Mouse (Mus musculus) midbrain, embryonic 11.5 days (tissue): ENCODE data around the gene Atp6ap2. TPM values are rescaled to one million over a fixed set of nuclear protein-coding genes. Genes with fewer than 3 reads are reported as not detected.
"Not testable (repeated sequence)": the region's sequence is repeated elsewhere in the genome, so short reads cannot be mapped to it uniquely, and the experiment has no call there.

Experiments used
- ATAC-seq: fragments of 200-750 bp; cut with Nextera tagmentation; 2 replicates; pipeline ENCODE4 v1.8.0; 2017; ENCODE audit warnings: moderate TSS enrichment, moderate library complexity; ENCODE audit not compliant: low FRiP score
- DNase-seq: peaks from one replicate; pipeline ENCODE4 v3.0.0; 2015; ENCODE audit warnings: low spot score; ENCODE audit errors: missing footprints
- H3K27ac ChIP-seq: fragments of 300-500 bp; sonication (generic); 2 replicates; pipeline ENCODE4 v1.5.1; 2014; ENCODE audit warnings: low read depth, low read length
- H3K27me3 ChIP-seq: fragments of 300-500 bp; sonication (generic); 2 replicates; pipeline ENCODE4 v1.6.1; 2014; ENCODE audit warnings: mild to moderate bottlenecking, low read length, moderate library complexity, mixed read lengths; ENCODE audit not compliant: control insufficient read depth, insufficient read depth
- H3K36me3 ChIP-seq: fragments of 300-500 bp; sonication (generic); 2 replicates; pipeline ENCODE4 v1.6.1; 2014; ENCODE audit warnings: mild to moderate bottlenecking, low read length, moderate library complexity, mixed read lengths; ENCODE audit not compliant: control insufficient read depth, insufficient read depth
- H3K4me1 ChIP-seq: fragments of 300-500 bp; sonication (generic); 2 replicates; pipeline ENCODE4 v1.6.1; 2014; ENCODE audit warnings: low read length; ENCODE audit not compliant: control insufficient read depth, insufficient read depth
- H3K4me2 ChIP-seq: fragments of 300-500 bp; sonication (generic); 2 replicates; pipeline ENCODE4 v1.6.1; 2014; ENCODE audit warnings: mild to moderate bottlenecking, moderate library complexity
- H3K4me3 ChIP-seq: fragments of 300-500 bp; sonication (generic); 2 replicates; pipeline ENCODE4 v1.5.1; 2014; ENCODE audit warnings: low read depth, low read length
- H3K9ac ChIP-seq: fragments of 300-500 bp; sonication (generic); 2 replicates; pipeline ENCODE4 v1.6.1; 2014; ENCODE audit warnings: low read length
- H3K9me3 ChIP-seq: fragments of 300-500 bp; sonication (generic); 2 replicates; pipeline ENCODE4 v1.6.1; 2016; ENCODE audit warnings: low read length; ENCODE audit not compliant: control insufficient read depth
- WGBS: fragments of 180-500 bp; shearing (Covaris S2); extraction: QIAGEN DNeasy Blood & Tissue Kit; methylation state at CpG from one replicate; pipeline ENCODE4 v1.1.7; 2014; 5-methylcytosine and 5-hydroxymethylcytosine counted together
- polyA plus RNA-seq: library from polyadenylated mRNA; unstranded; fragments of >200 nt; fragmentation: Nextera tagmentation; extraction: Ambion mirVana; gene quantifications from 2 replicates; pipeline ENCODE4 v1.2.1, GENCODE M21; 2014

Gene Atp6ap2
- polyA plus RNA-seq, 1 experiment from 2014 or later: 98.7 TPM

GRCm38 (mm10) chrX:12592011-12592410 lies 4.4 kb downstream of the Atp6ap2 start:
- Histone ChIP-seq H3K27me3 (no peaks in the 10 kb centered on the region; the same call in 1 of the 2 replicates), H3K9ac (no peak overlapping the region), H3K9me3 (no peaks in the 10 kb centered on the region), H3K4me1 (no peaks in the 10 kb centered on the region), H3K36me3 (no peaks in the 10 kb centered on the region), H3K4me2 (no peak overlapping the region), H3K27ac (no peak overlapping the region), H3K4me3 (no peak overlapping the region)
- DNase-seq (no peak), ATAC-seq (no peak)
- WGBS: 82% methylated on average over 5 of the region's 5 CpGs

GRCm38 (mm10) chrX:12593824-12594223 lies 6.2 kb downstream of the Atp6ap2 start:
- no peaks in the 10 kb centered on the region for H3K36me3 ChIP-seq
- H3K27me3 ChIP-seq: no peaks in the 10 kb centered on the region; the same call in 1 of the 2 replicates
- H3K27ac ChIP-seq: no peak overlapping the region
- ATAC-seq: no peak
- no peak overlapping the region for H3K4me3 ChIP-seq
- DNase-seq: no peak
- WGBS: 86% methylated on average over 5 of the region's 5 CpGs
- no peaks in the 10 kb centered on the region for H3K9me3 ChIP-seq
- H3K9ac ChIP-seq: no peak overlapping the region
- H3K4me2 ChIP-seq: no peak overlapping the region
- no peaks in the 10 kb centered on the region for H3K4me1 ChIP-seq

- not testable (repeated sequence) for H3K9me3 ChIP-seq, H3K27me3 ChIP-seq, H3K4me2 ChIP-seq, H3K27ac ChIP-seq, H3K9ac ChIP-seq, H3K4me3 ChIP-seq, DNase-seq, H3K4me1 ChIP-seq, ATAC-seq, H3K36me3 ChIP-seq
Measured at GRCm38 (mm10) chrX:12610541-12610940, 22.9 kb downstream of the Atp6ap2 start.

GRCm38 (mm10) chrX:12611211-12611610 lies 23.6 kb downstream of the Atp6ap2 start:
- Histone ChIP-seq H3K4me2 (no peak overlapping the region), H3K36me3 (peaks cover 4% of the 10 kb centered on the region), H3K27me3 (no peaks in the 10 kb centered on the region), H3K4me3 (no peak overlapping the region), H3K4me1 (no peaks in the 10 kb centered on the region), H3K9ac (no peak overlapping the region), H3K27ac (no peak overlapping the region), H3K9me3 (no peaks in the 10 kb centered on the region)
- WGBS: 89% methylated on average over 2 of the region's 2 CpGs
- DNase-seq: no peak
- no peak for ATAC-seq

- not testable (repeated sequence) for DNase-seq, H3K27ac ChIP-seq, H3K4me1 ChIP-seq, H3K36me3 ChIP-seq, H3K9me3 ChIP-seq, ATAC-seq, H3K4me3 ChIP-seq, H3K4me2 ChIP-seq, H3K27me3 ChIP-seq, H3K9ac ChIP-seq
- WGBS: 91% methylated on average over 1 of the region's 1 CpGs
Measured at GRCm38 (mm10) chrX:12612360-12612759, 24.8 kb downstream of the Atp6ap2 start.

GRCm38 (mm10) chrX:12625131-12625530 lies 37.5 kb downstream of the Atp6ap2 start:
- no peaks in the 10 kb centered on the region for H3K9me3 ChIP-seq
- ATAC-seq (no peak), DNase-seq (no peak)
- no peak overlapping the region for H3K4me2 ChIP-seq
- no peak overlapping the region for H3K9ac ChIP-seq
- no peak overlapping the region for H3K27ac ChIP-seq
- no peaks in the 10 kb centered on the region for H3K36me3 ChIP-seq
- no peak overlapping the region for H3K4me3 ChIP-seq
- WGBS: 84% methylated on average over 3 of the region's 4 CpGs
- H3K27me3 ChIP-seq: no peaks in the 10 kb centered on the region
- H3K4me1 ChIP-seq: no peaks in the 10 kb centered on the region

- H3K27me3 ChIP-seq: no peaks in the 10 kb centered on the region
- DNase-seq (no peak), ATAC-seq (no peak)
- H3K9me3 ChIP-seq: no peaks in the 10 kb centered on the region
- WGBS: 81% methylated on average over 2 of the region's 2 CpGs
- H3K36me3 ChIP-seq: no peaks in the 10 kb centered on the region
- no peak overlapping the region for H3K9ac ChIP-seq
- no peak overlapping the region for H3K27ac ChIP-seq
- H3K4me3 ChIP-seq: no peak overlapping the region
- no peaks in the 10 kb centered on the region for H3K4me1 ChIP-seq
- H3K4me2 ChIP-seq: no peak overlapping the region
Measured at GRCm38 (mm10) chrX:12644976-12645375, 57.4 kb downstream of the Atp6ap2 start.

GRCm38 (mm10) chrX:12645531-12646304 lies 58.1 kb downstream of the Atp6ap2 start:
- no peak for ATAC-seq
- H3K4me2 ChIP-seq: no peak overlapping the region

GRCm38 (mm10) chrX:12651906-12652305 lies 64.3 kb downstream of the Atp6ap2 start:
- DNase-seq (no peak), ATAC-seq (no peak)
- no peak overlapping the region for H3K4me2 ChIP-seq
- no peak overlapping the region for H3K9ac ChIP-seq
- no peaks in the 10 kb centered on the region for H3K9me3 ChIP-seq
- H3K4me3 ChIP-seq: no peak overlapping the region
- peaks cover 3% of the 10 kb centered on the region; the same call in 1 of the 2 replicates for H3K36me3 ChIP-seq
- no peak overlapping the region for H3K27ac ChIP-seq
- no peaks in the 10 kb centered on the region for H3K4me1 ChIP-seq
- H3K27me3 ChIP-seq: no peaks in the 10 kb centered on the region
- WGBS: 89% methylated on average over 16 of the region's 16 CpGs

More at GRCm38 (mm10) chrX:12645531-12646304, 58.1 kb downstream of the Atp6ap2 start:
- Histone ChIP-seq H3K9me3 (no peaks in the 10 kb centered on the region), H3K27me3 (no peaks in the 10 kb centered on the region), H3K4me3 (no peak overlapping the region), H3K27ac (no peak overlapping the region), H3K4me1 (no peaks in the 10 kb centered on the region), H3K36me3 (no peaks in the 10 kb centered on the region), H3K9ac (no peak overlapping the region)
- DNase-seq: no peak
- WGBS: 76% methylated on average over 12 of the region's 12 CpGs
